Mouse (Mus musculus) layer of hippocampus, adult 11-12 months (tissue): ENCODE measurements around the gene Usp17le.
"Not testable (repeated sequence)": the region's sequence is repeated elsewhere in the genome, so short reads cannot be mapped to it uniquely, and the experiment has no call there.

Experiments used
- DNase-seq: peaks from one replicate; pipeline ENCODE4 v3.0.0; 2022; ENCODE audit warnings: low spot score

Gene Usp17le

GRCm38 (mm10) chr7:104777370-104777769, at the start of gene Usp17le:
TSS of gene Usp17le (minus strand) at chr7:104777470.
- DNase-seq = not testable (repeated sequence)

GRCm38 (mm10) chr7:104810335-104810734, 33.1 kb upstream of the Usp17le start:
- not testable (repeated sequence) for DNase-seq

GRCm38 (mm10) chr7:104790796-104791195, 13.5 kb upstream of the Usp17le start:
- DNase-seq = no peak
